Mouse (Mus musculus): ENCODE results near the gene Plcb1. TPM values are rescaled to one million over a fixed set of nuclear protein-coding genes. Genes with fewer than 3 reads are reported as not detected.

Gene Plcb1
- polyA plus RNA-seq (2016; fragmentation: Nextera tagmentation; extraction: Ambion mirVana) = 10.3 and 12.0 TPM in 2 replicates

DNA sequence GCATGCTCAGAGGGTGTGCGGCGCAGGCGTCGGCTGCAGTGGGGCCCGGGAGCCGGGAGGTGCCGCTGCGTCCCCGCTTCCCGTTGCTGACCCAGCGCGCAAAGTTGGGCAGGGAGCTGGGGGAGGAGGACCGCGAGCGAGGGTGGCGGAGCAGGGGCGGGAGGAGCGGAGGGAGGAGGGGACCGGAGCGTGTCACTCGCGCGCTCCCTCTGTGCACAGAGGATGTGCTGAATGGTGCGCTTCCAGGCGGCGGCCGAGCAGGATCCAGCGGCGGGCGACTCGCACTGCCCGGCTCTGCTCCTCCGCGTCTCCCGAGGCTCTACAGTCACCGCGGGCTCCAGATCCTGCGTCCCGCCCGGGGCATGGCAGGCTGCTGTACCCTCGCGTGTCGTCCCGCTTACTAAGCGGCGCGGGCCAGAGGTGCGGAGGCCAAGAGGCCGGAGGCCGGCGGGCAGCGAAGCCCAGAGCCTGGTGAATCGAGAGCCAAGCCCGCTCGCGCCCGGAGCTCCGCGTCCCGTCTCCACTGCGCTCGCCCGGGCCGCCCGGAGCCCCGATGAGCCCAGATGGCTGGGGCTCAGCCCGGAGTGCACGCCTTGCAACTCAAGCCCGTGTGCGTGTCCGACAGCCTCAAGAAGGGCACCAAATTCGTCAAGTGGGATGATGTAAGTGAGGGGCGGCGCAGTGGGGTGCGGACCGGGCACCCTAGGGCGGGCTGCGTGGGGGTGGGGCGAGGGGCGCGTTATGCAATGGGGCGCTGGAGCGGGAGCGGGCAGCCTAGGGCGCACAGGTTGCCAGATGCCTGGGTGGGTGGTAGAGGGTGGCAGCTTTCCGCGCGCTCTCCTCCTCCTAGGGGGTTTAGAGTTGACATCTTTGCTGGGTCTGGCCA lies at the start of gene Plcb1:
Gene Plcb1, plus strand, starts transcription at position 98 of the 886 bp plus-strand sequence.
- Histone ChIP-seq H3K4me3 (peak within 1 kb of the TSS; percentile 69), H3K27ac (replicated peaks) (peak within 1 kb of the TSS; percentile 60), H3K4me2 (replicated peaks) (peak within 1 kb of the TSS; percentile 98), H3K9ac (replicated peaks) (peak within 1 kb of the TSS; percentile 77), H3K36me3 (no peaks in the 10 kb centered on the region), H3K27me3 (peaks cover 31% of the 10 kb centered on the region), H3K4me1 (peaks cover 11% of the 10 kb centered on the region), H3K9me3 (no peaks in the 10 kb centered on the region)
- under 1% methylated on average over 82 of the region's 88 CpGs for WGBS
- ATAC-seq (ENCODE audit: low FRiP score, low read depth) = peak; percentile 98

- H3K36me3 ChIP-seq = no peaks in the 10 kb centered on the region
These were observed 30.3 kb upstream of the Plcb1 start for GRCm38 (mm10) chr2:134755537-134755936.

GRCm38 (mm10) chr2:134756086-134756485 lies 29.8 kb upstream of the Plcb1 start:
- Histone ChIP-seq H3K4me1 (no peaks in the 10 kb centered on the region), H3K4me2 (replicated peaks) (no peak overlapping the region), H3K9ac (replicated peaks) (no peak overlapping the region), H3K9me3 (no peaks in the 10 kb centered on the region), H3K27ac (replicated peaks) (no peak overlapping the region), H3K27me3 (no peaks in the 10 kb centered on the region), H3K36me3 (no peaks in the 10 kb centered on the region), H3K4me3 (no peak overlapping the region)
- ATAC-seq (ENCODE audit: low FRiP score, low read depth) = no peak
- WGBS = 73% methylated on average over 1 of the region's 1 CpGs

More at GRCm38 (mm10) chr2:134755537-134755936, 30.3 kb upstream of the Plcb1 start:
- no peaks in the 10 kb centered on the region for H3K27me3 ChIP-seq
- ATAC-seq (ENCODE audit: low FRiP score, low read depth) = no peak
- no peaks in the 10 kb centered on the region for H3K4me1 ChIP-seq
- H3K9ac ChIP-seq (replicated peaks) = no peak overlapping the region
- H3K9me3 ChIP-seq = no peaks in the 10 kb centered on the region
- no peak overlapping the region for H3K27ac ChIP-seq (replicated peaks)
- no peak overlapping the region for H3K4me3 ChIP-seq
- H3K4me2 ChIP-seq (replicated peaks) = no peak overlapping the region

DNA sequence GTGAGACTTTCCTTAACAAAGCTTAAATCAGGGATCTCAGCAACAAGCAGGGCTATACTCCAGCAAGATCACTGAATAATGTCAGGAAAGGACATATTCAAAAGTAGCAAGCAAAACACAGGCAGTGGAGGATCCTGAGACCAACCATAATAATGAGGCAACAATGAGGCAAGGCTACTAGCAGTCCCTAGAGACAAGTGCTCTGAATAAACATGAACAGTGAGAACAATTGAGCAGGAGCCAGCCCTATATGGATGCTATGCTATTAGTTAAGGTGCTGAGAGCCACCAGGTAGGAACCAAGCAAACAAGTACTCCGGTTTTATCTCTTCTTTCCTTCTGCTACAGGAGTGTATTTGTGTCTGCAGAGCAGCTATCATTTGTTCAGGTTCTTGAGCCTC lies 24.8 kb upstream of the Plcb1 start:
- H3K9ac ChIP-seq (replicated peaks) = no peak overlapping the region
- ATAC-seq (ENCODE audit: low FRiP score, low read depth) = no peak
- no peaks in the 10 kb centered on the region for H3K4me1 ChIP-seq
- no peak overlapping the region for H3K4me3 ChIP-seq
- no peak overlapping the region for H3K4me2 ChIP-seq (replicated peaks)
- 97% methylated on average over 1 of the region's 1 CpGs for WGBS
- no peaks in the 10 kb centered on the region for H3K9me3 ChIP-seq
- no peaks in the 10 kb centered on the region for H3K36me3 ChIP-seq
- H3K27ac ChIP-seq (replicated peaks) = no peak overlapping the region
- no peaks in the 10 kb centered on the region for H3K27me3 ChIP-seq

DNA sequence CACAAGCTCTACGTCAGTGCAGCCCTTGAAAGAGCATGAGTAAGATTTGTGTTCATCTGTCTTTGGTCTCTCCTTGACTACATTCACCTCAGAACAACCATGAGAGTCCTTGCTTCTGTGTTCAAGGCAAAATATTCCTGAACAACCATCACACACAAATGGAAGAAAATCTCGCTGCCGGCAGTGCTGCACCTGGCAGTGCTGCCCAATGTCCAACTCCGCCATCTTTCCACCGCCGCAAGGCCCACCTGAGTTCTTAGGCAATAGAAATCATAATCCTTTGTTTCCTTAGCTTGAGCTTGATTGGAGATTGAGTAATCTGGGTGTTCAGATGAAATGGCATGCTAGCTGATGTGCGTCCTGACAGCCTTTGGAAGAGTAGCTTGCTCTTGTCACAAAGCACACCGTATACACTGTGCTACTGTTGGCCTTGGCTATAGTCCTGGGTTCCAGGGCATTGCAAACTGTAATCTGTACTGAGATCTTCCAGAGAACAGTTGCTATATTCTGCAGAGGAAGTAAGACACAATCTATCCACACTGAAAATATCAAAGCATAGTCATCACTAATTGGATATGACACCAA lies 22.4 kb upstream of the Plcb1 start:
- Histone ChIP-seq H3K9ac (replicated peaks) (no peak overlapping the region), H3K4me3 (no peak overlapping the region), H3K27me3 (no peaks in the 10 kb centered on the region), H3K36me3 (no peaks in the 10 kb centered on the region), H3K9me3 (no peaks in the 10 kb centered on the region), H3K4me2 (replicated peaks) (no peak overlapping the region), H3K27ac (replicated peaks) (no peak overlapping the region), H3K4me1 (no peaks in the 10 kb centered on the region)
- WGBS = 95% methylated on average over 8 of the region's 8 CpGs
- ATAC-seq (ENCODE audit: low FRiP score, low read depth) = no peak

DNA sequence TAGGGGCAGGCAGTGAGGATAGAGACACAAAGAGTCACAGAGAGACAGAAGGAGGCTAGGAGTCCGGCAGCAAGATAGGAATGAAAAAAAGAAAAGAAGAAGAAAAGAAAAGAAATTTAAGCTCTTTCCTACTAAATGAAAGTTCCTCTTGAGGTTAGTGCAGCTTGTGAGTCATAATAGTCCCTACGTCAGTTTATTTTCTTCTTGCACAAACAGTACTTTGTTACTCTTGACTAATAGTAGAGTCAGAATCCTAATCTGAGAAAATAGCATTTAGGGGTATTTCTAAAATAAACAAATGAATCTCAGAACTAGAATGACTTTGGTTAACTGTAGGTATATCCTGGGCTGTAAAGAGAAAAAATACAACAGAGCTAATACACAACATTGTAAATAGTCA lies 21.4 kb upstream of the Plcb1 start:
- no peaks in the 10 kb centered on the region for H3K27me3 ChIP-seq
- no peak overlapping the region for H3K4me3 ChIP-seq
- H3K9me3 ChIP-seq = no peaks in the 10 kb centered on the region
- H3K9ac ChIP-seq (replicated peaks) = no peak overlapping the region
- WGBS = 89% methylated on average over 2 of the region's 2 CpGs
- H3K27ac ChIP-seq (replicated peaks) = no peak overlapping the region
- no peaks in the 10 kb centered on the region for H3K36me3 ChIP-seq
- ATAC-seq (ENCODE audit: low FRiP score, low read depth) = no peak
- H3K4me1 ChIP-seq = no peaks in the 10 kb centered on the region
- no peak overlapping the region for H3K4me2 ChIP-seq (replicated peaks)

DNA sequence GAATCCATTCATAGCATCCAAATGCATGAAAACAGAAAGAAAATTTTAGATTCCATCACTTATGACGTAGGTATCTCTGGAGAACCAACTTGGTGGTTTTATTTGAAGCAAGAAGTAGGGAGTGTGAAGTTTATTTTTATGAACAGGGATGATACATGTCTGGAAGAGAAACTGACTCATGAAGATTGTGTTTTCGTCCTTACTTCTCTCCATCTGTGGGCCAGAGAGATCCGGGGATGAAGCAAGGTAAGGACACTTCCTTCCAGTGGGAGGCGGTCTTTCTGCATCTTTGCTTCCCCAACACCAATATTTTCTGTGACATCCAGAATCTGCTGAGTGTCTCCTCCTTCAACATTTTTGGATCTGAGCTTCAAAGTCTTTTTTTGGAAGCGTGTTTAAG lies 6.0 kb upstream of the Plcb1 start:
- no peak overlapping the region for H3K4me3 ChIP-seq
- no peaks in the 10 kb centered on the region for H3K4me1 ChIP-seq
- H3K4me2 ChIP-seq (replicated peaks) = no peak overlapping the region
- WGBS = 69% methylated on average over 5 of the region's 5 CpGs
- 0 out of 2 replicates have a peak, but pooled peaks cover 7% of the 10 kb centered on the region for H3K27me3 ChIP-seq
- no peak overlapping the region for H3K27ac ChIP-seq (replicated peaks)
- no peak overlapping the region for H3K9ac ChIP-seq (replicated peaks)
- H3K9me3 ChIP-seq = no peaks in the 10 kb centered on the region
- no peaks in the 10 kb centered on the region for H3K36me3 ChIP-seq
- ATAC-seq (ENCODE audit: low FRiP score, low read depth) = no peak

- Histone ChIP-seq H3K36me3 (no peaks in the 10 kb centered on the region), H3K27me3 (peaks cover 11% of the 10 kb centered on the region; the same call in 1 of the 2 replicates), H3K27ac (replicated peaks) (no peak overlapping the region), H3K9ac (replicated peaks) (no peak overlapping the region), H3K4me2 (replicated peaks) (no peak overlapping the region), H3K9me3 (no peaks in the 10 kb centered on the region), H3K4me3 (no peak overlapping the region), H3K4me1 (no peaks in the 10 kb centered on the region)
- ATAC-seq (ENCODE audit: low FRiP score, low read depth) = no peak
These were observed 5.6 kb upstream of the Plcb1 start for GRCm38 (mm10) chr2:134780316-134780715.

GRCm38 (mm10) chr2:134786856-134787250 lies 986 bp downstream of the Plcb1 start:
- no peaks in the 10 kb centered on the region for H3K36me3 ChIP-seq
- H3K9me3 ChIP-seq = no peaks in the 10 kb centered on the region
- peaks cover 11% of the 10 kb centered on the region for H3K4me1 ChIP-seq
- no peak overlapping the region for H3K27ac ChIP-seq (replicated peaks)
- H3K27me3 ChIP-seq = peaks cover 31% of the 10 kb centered on the region
- peak overlapping the region; percentile 98 for H3K4me2 ChIP-seq (replicated peaks)
- ATAC-seq (ENCODE audit: low FRiP score, low read depth) = no peak
- 12% methylated on average over 6 of the region's 6 CpGs for WGBS
- peak overlapping the region; percentile 77 for H3K9ac ChIP-seq (replicated peaks)
- peak overlapping the region; percentile 69 for H3K4me3 ChIP-seq

GRCm38 (mm10) chr2:134787336-134788095 lies 1.6 kb downstream of the Plcb1 start:
- Histone ChIP-seq H3K9ac (replicated peaks) (no peak overlapping the region), H3K4me3 (peak overlapping the region; percentile 69), H3K4me1 (peaks cover 11% of the 10 kb centered on the region), H3K27me3 (peaks cover 31% of the 10 kb centered on the region), H3K27ac (replicated peaks) (no peak overlapping the region), H3K36me3 (no peaks in the 10 kb centered on the region), H3K9me3 (no peaks in the 10 kb centered on the region), H3K4me2 (replicated peaks) (peak overlapping the region; percentile 98)
- no peak for ATAC-seq (ENCODE audit: low FRiP score, low read depth)
- 50% methylated on average over 12 of the region's 12 CpGs for WGBS

DNA sequence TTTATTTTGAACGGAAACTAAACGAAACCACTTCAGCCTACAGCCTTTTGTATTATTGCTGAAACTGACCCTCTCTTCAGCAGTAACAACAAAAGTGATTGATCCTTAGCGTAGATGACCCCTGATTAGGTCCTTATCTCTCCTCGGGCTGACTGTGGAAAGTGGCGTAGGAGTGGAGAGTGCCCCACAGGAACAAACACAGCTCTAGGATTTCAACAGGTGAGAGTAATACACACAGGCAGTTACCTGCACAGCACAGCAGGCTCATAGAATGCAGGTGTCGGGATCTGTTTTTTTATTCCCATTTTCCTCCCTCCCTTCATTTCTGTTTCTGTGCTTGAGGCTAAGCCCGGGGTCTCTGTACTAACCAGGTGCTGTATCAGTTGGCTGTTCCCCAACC lies 7.1 kb downstream of the Plcb1 start:
- Histone ChIP-seq H3K4me1 (no peaks in the 10 kb centered on the region; the same call in 1 of the 2 replicates), H3K9me3 (no peaks in the 10 kb centered on the region), H3K36me3 (no peaks in the 10 kb centered on the region), H3K4me2 (replicated peaks) (no peak overlapping the region), H3K9ac (replicated peaks) (no peak overlapping the region), H3K27ac (replicated peaks) (no peak overlapping the region), H3K27me3 (0 out of 2 replicates have a peak, but pooled peaks cover 8% of the 10 kb centered on the region), H3K4me3 (no peak overlapping the region)
- no peak for ATAC-seq (ENCODE audit: low FRiP score, low read depth)
- 88% methylated on average over 7 of the region's 7 CpGs for WGBS

- H3K9ac ChIP-seq (replicated peaks) = no peak overlapping the region
- no peaks in the 10 kb centered on the region for H3K27me3 ChIP-seq
- no peak for ATAC-seq (ENCODE audit: low FRiP score, low read depth)
- H3K4me1 ChIP-seq = no peaks in the 10 kb centered on the region
- H3K9me3 ChIP-seq = no peaks in the 10 kb centered on the region
- no peak overlapping the region for H3K27ac ChIP-seq (replicated peaks)
- H3K4me2 ChIP-seq (replicated peaks) = no peak overlapping the region
- H3K36me3 ChIP-seq = no peaks in the 10 kb centered on the region
- 95% methylated on average over 1 of the region's 1 CpGs for WGBS
- no peak overlapping the region for H3K4me3 ChIP-seq
These were observed 14.4 kb downstream of the Plcb1 start for GRCm38 (mm10) chr2:134800226-134800625.

All from midbrain, embryonic 12.5 days (tissue).